Mouse (Mus musculus): ENCODE measurements around the gene Lcmt1. TPM values are rescaled to one million over a fixed set of nuclear protein-coding genes. Genes with fewer than 3 reads are reported as not detected.

Lcmt1 gene
- polyA plus RNA-seq, 3 experiments from 2014 or later = 28.0 to 33.4 (median 30.3) TPM

- no peak for ATAC-seq
Measured at GRCm38 (mm10) chr7:123361229-123361980, 8.2 kb upstream of the Lcmt1 start.

GRCm38 (mm10) chr7:123362806-123363205, 6.8 kb upstream of the Lcmt1 start:
- no peak for ATAC-seq

- no peak for ATAC-seq
Measured at GRCm38 (mm10) chr7:123363971-123364370, 5.6 kb upstream of the Lcmt1 start.

- ATAC-seq = no peak
Measured at GRCm38 (mm10) chr7:123365876-123366741, 3.5 kb upstream of the Lcmt1 start.

- ATAC-seq = no peak
Measured at GRCm38 (mm10) chr7:123366806-123367205, 2.8 kb upstream of the Lcmt1 start.

GRCm38 (mm10) chr7:123367218-123368150, 2.1 kb upstream of the Lcmt1 start:
- ATAC-seq = no peak

GRCm38 (mm10) chr7:123368187-123368586, 1.4 kb upstream of the Lcmt1 start:
- ATAC-seq = no peak

- ATAC-seq = peak; percentile 16
Measured at GRCm38 (mm10) chr7:123368778-123369746, 522 bp upstream of the Lcmt1 start.

GRCm38 (mm10) chr7:123370700-123371099, 1.1 kb downstream of the Lcmt1 start:
- ATAC-seq = no peak

- ATAC-seq = no peak
Measured at GRCm38 (mm10) chr7:123371501-123371900, 1.9 kb downstream of the Lcmt1 start.

- peak; percentile 99 for ATAC-seq
Measured at GRCm38 (mm10) chr7:123377443-123378400, 8.1 kb downstream of the Lcmt1 start.

- no peak for ATAC-seq
Measured at GRCm38 (mm10) chr7:123385693-123386407, 16.3 kb downstream of the Lcmt1 start.

GRCm38 (mm10) chr7:123389686-123390280, 20.2 kb downstream of the Lcmt1 start:
- ATAC-seq = no peak

GRCm38 (mm10) chr7:123394271-123394670, 24.7 kb downstream of the Lcmt1 start:
- no peak for ATAC-seq

GRCm38 (mm10) chr7:123396900-123397299, 27.3 kb downstream of the Lcmt1 start:
- ATAC-seq = no peak

GRCm38 (mm10) chr7:123397369-123397768, 27.8 kb downstream of the Lcmt1 start:
- no peak for ATAC-seq

GRCm38 (mm10) chr7:123397931-123398330, 28.3 kb downstream of the Lcmt1 start:
- ATAC-seq = no peak

- ATAC-seq = no peak
Measured at GRCm38 (mm10) chr7:123398828-123399227, 29.2 kb downstream of the Lcmt1 start.

GRCm38 (mm10) chr7:123399286-123399685, 29.7 kb downstream of the Lcmt1 start:
- ATAC-seq = no peak
